Mouse (Mus musculus) forebrain, embryonic 11.5 days (tissue): ENCODE measurements around the gene Fsd1. TPM values are rescaled to one million over a fixed set of nuclear protein-coding genes. Genes with fewer than 3 reads are reported as not detected.

Source experiments
- ATAC-seq: fragments of 200-750 bp; cut with Nextera tagmentation; replicated peaks from 2 replicates; pipeline ENCODE4 v1.8.0; 2017; ENCODE audit warnings: moderate TSS enrichment; ENCODE audit not compliant: low FRiP score
- DNase-seq: peaks from one replicate; pipeline ENCODE4 v3.0.0-alpha.2; 2017; ENCODE audit warnings: low spot score
- H3K27ac ChIP-seq: fragments of 300-500 bp; sonication (generic); 2 replicates; pipeline ENCODE4 v1.5.1; 2014; ENCODE audit warnings: low read depth, low read length
- H3K27me3 ChIP-seq: fragments of 300-500 bp; sonication (generic); 2 replicates; pipeline ENCODE4 v1.6.1; 2014; ENCODE audit warnings: mild to moderate bottlenecking, low read length, mixed read lengths; ENCODE audit not compliant: control insufficient read depth, insufficient read depth
- H3K36me3 ChIP-seq: fragments of 300-500 bp; sonication (generic); 2 replicates; pipeline ENCODE4 v1.6.1; 2014; ENCODE audit warnings: mild to moderate bottlenecking, low read length, moderate library complexity, mixed read lengths; ENCODE audit not compliant: control insufficient read depth, insufficient read depth
- H3K4me1 ChIP-seq: fragments of 300-500 bp; sonication (generic); replicated peaks from 2 replicates; pipeline ENCODE4 v1.6.1; 2014; ENCODE audit warnings: low read length, mixed read lengths; ENCODE audit not compliant: control insufficient read depth, insufficient read depth
- H3K4me2 ChIP-seq: fragments of 300-500 bp; sonication (generic); 2 replicates; pipeline ENCODE4 v1.6.1; 2014; ENCODE audit warnings: low read depth, mild to moderate bottlenecking, low read length, moderate library complexity, mixed read lengths; ENCODE audit not compliant: severe bottlenecking
- H3K4me3 ChIP-seq: fragments of 300-500 bp; sonication (generic); 2 replicates; pipeline ENCODE4 v1.5.1; 2014; ENCODE audit warnings: low read depth, low read length
- H3K9ac ChIP-seq: fragments of 300-500 bp; sonication (generic); 2 replicates; pipeline ENCODE4 v1.6.1; 2014; ENCODE audit warnings: low read length
- H3K9me3 ChIP-seq: fragments of 300-500 bp; sonication (generic); 2 replicates; pipeline ENCODE4 v1.6.1; 2016; ENCODE audit warnings: low read length, mixed read lengths; ENCODE audit not compliant: control insufficient read depth
- WGBS: fragments of 180-500 bp; shearing (Covaris S2); extraction: QIAGEN DNeasy Blood & Tissue Kit; methylation state at CpG from one replicate; pipeline ENCODE4 v1.1.7; 2014; 5-methylcytosine and 5-hydroxymethylcytosine counted together
- polyA plus RNA-seq: library from polyadenylated mRNA; unstranded; fragments of >200 nt; fragmentation: Nextera tagmentation; extraction: Ambion mirVana; gene quantifications from 2 replicates; pipeline ENCODE4 v1.2.1, GENCODE M21; 2014

The Fsd1 gene
- polyA plus RNA-seq, 1 experiment from 2014 or later, result 61.9 TPM

- 6% methylated on average over 30 of the region's 30 CpGs for WGBS
- Histone ChIP-seq H3K36me3 (no peaks in the 10 kb centered on the region; the same call in 1 of the 2 replicates), H3K27ac (no peak overlapping the region), H3K9ac (no peak overlapping the region), H3K4me3 (peak overlapping the region; percentile 7; the same call in 1 of the 2 replicates), H3K4me2 (peak overlapping the region; percentile 37; the same call in 1 of the 2 replicates), H3K27me3 (peaks cover 5% of the 10 kb centered on the region; the same call in 1 of the 2 replicates), H3K9me3 (no peaks in the 10 kb centered on the region; the same call in 1 of the 2 replicates), H3K4me1 (0 out of 2 replicates have a peak, but pooled peaks cover 2% of the 10 kb centered on the region)
- peak; percentile 39; the same call in 1 of the 2 replicates for ATAC-seq
- DNase-seq, result no peak
These were observed 13.6 kb downstream of the Fsd1 start for GRCm38 (mm10) chr17:55999794-56000499.

- Histone ChIP-seq H3K4me1 (0 out of 2 replicates have a peak, but pooled peaks cover 2% of the 10 kb centered on the region), H3K27me3 (peaks cover 5% of the 10 kb centered on the region; the same call in 1 of the 2 replicates), H3K27ac (no peak overlapping the region), H3K9ac (no peak overlapping the region), H3K36me3 (no peaks in the 10 kb centered on the region), H3K4me2 (no peak overlapping the region), H3K4me3 (no peak overlapping the region), H3K9me3 (no peaks in the 10 kb centered on the region; the same call in 1 of the 2 replicates)
- no peak for DNase-seq
- ATAC-seq, result no peak
- WGBS, result 90% methylated on average over 3 of the region's 3 CpGs
These were observed 16.7 kb downstream of the Fsd1 start for GRCm38 (mm10) chr17:56003000-56003399.

- H3K4me1 ChIP-seq, result peaks cover 7% of the 10 kb centered on the region; the same call in 1 of the 2 replicates
- H3K4me3 ChIP-seq, result no peak within 1 kb of the TSS
These were observed 19.2 kb downstream of the Fsd1 start, which contains the start of the genes Stap2 and Mpnd for GRCm38 (mm10) chr17:56005415-56006061. Gene Stap2, minus strand, starts transcription at chr17:56005584. Gene Mpnd, plus strand, starts transcription at chr17:56005711.

GRCm38 (mm10) chr17:56006956-56007355 lies 20.6 kb downstream of the Fsd1 start:
- Histone ChIP-seq H3K27ac (no peak overlapping the region), H3K36me3 (peaks cover 3% of the 10 kb centered on the region; the same call in 1 of the 2 replicates), H3K4me1 (peaks cover 8% of the 10 kb centered on the region; the same call in 1 of the 2 replicates), H3K4me2 (no peak overlapping the region), H3K9ac (no peak overlapping the region), H3K9me3 (no peaks in the 10 kb centered on the region), H3K4me3 (no peak overlapping the region), H3K27me3 (no peaks in the 10 kb centered on the region)
- WGBS, result 46% methylated on average over 10 of the region's 10 CpGs
- no peak for ATAC-seq
- DNase-seq, result no peak

More at GRCm38 (mm10) chr17:56005415-56006061, 19.2 kb downstream of the Fsd1 start, which contains the start of the genes Stap2 and Mpnd:
- no peaks in the 10 kb centered on the region; the same call in 1 of the 2 replicates for H3K9me3 ChIP-seq
- H3K27me3 ChIP-seq, result 0 out of 2 replicates have a peak, but pooled peaks cover 2% of the 10 kb centered on the region
- no peak for ATAC-seq
- H3K9ac ChIP-seq, result no peak within 1 kb of the TSS
- H3K36me3 ChIP-seq, result no peaks in the 10 kb centered on the region
- no peak within 1 kb of the TSS for H3K27ac ChIP-seq
- no peak within 1 kb of the TSS for H3K4me2 ChIP-seq
- WGBS, result 59% methylated on average over 13 of the region's 13 CpGs
- peak; percentile 73 for DNase-seq

GRCm38 (mm10) chr17:56007444-56008355 lies 21.4 kb downstream of the Fsd1 start:
- H3K27me3 ChIP-seq, result no peaks in the 10 kb centered on the region
- ATAC-seq, result no peak; the same call in 1 of the 2 replicates
- peak overlapping the region; percentile 99 for H3K4me2 ChIP-seq
- peaks cover 5% of the 10 kb centered on the region; the same call in 1 of the 2 replicates for H3K36me3 ChIP-seq
- 38% methylated on average over 12 of the region's 14 CpGs for WGBS
- peak overlapping the region; percentile 94 for H3K27ac ChIP-seq
- no peak for DNase-seq
- peaks cover 8% of the 10 kb centered on the region; the same call in 1 of the 2 replicates for H3K4me1 ChIP-seq
- no peaks in the 10 kb centered on the region for H3K9me3 ChIP-seq
- H3K9ac ChIP-seq, result peak overlapping the region; percentile 42; the same call in 1 of the 2 replicates
- H3K4me3 ChIP-seq, result peak overlapping the region; percentile 78; the same call in 1 of the 2 replicates

GRCm38 (mm10) chr17:56008356-56009087 lies 22.2 kb downstream of the Fsd1 start:
- Histone ChIP-seq H3K9ac (peak overlapping the region; percentile 83), H3K27ac (peak overlapping the region; percentile 94), H3K9me3 (no peaks in the 10 kb centered on the region), H3K36me3 (peaks cover 5% of the 10 kb centered on the region; the same call in 1 of the 2 replicates), H3K27me3 (no peaks in the 10 kb centered on the region), H3K4me2 (peak overlapping the region; percentile 99), H3K4me3 (peak overlapping the region; percentile 78), H3K4me1 (peaks cover 8% of the 10 kb centered on the region; the same call in 1 of the 2 replicates)
- DNase-seq (peak; percentile 96), ATAC-seq (peak; percentile 94)
- under 1% methylated on average over 21 of the region's 21 CpGs for WGBS

GRCm38 (mm10) chr17:56009088-56009961 lies 23.0 kb downstream of the Fsd1 start:
- peak overlapping the region; percentile 78 for H3K4me3 ChIP-seq
- DNase-seq, result peak; percentile 96
- H3K9me3 ChIP-seq, result no peaks in the 10 kb centered on the region
- peak overlapping the region; percentile 99 for H3K4me2 ChIP-seq
- no peaks in the 10 kb centered on the region for H3K27me3 ChIP-seq
- peak; percentile 90 for ATAC-seq
- 2% methylated on average over 60 of the region's 62 CpGs for WGBS
- H3K36me3 ChIP-seq, result peaks cover 5% of the 10 kb centered on the region; the same call in 1 of the 2 replicates
- peaks cover 8% of the 10 kb centered on the region; the same call in 1 of the 2 replicates for H3K4me1 ChIP-seq
- peak overlapping the region; percentile 94 for H3K27ac ChIP-seq
- peak overlapping the region; percentile 83 for H3K9ac ChIP-seq
